Mouse (Mus musculus): ENCODE results near the gene Kxd1. TPM values are rescaled to one million over a fixed set of nuclear protein-coding genes. Genes with fewer than 3 reads are reported as not detected.

The Kxd1 gene
- polyA plus RNA-seq, 1 experiment from 2014 or later, result 47.4 TPM

Other genes starting within 250 kb of the Kxd1 start
- gene Homer3, start 245.1 kb downstream of the Kxd1 start, polyA plus RNA-seq (2014; fragmentation: Nextera tagmentation; extraction: Ambion mirVana), result 48.9 and 52.9 TPM in 2 replicates
- 51.4 and 52.5 TPM in 2 replicates for gene Ddx49, start 225.5 kb downstream of the Kxd1 start, polyA plus RNA-seq (2014; fragmentation: Nextera tagmentation; extraction: Ambion mirVana)
- gene Cope, start 225.4 kb downstream of the Kxd1 start, polyA plus RNA-seq (2014; fragmentation: Nextera tagmentation; extraction: Ambion mirVana), result 220 and 271 TPM in 2 replicates
- 3.9 and 4.0 TPM in 2 replicates for gene Cers1, start 212.2 kb downstream of the Kxd1 start, polyA plus RNA-seq (2014; fragmentation: Nextera tagmentation; extraction: Ambion mirVana)
- 0.22 and 3.1 TPM in 2 replicates for gene Gdf1, start 198.1 kb downstream of the Kxd1 start, polyA plus RNA-seq (2014; fragmentation: Nextera tagmentation; extraction: Ambion mirVana)
- 20.4 and 21.0 TPM in 2 replicates for gene Upf1, start 174.7 kb downstream of the Kxd1 start, polyA plus RNA-seq (2014; fragmentation: Nextera tagmentation; extraction: Ambion mirVana)
- 0.17 TPM in 1 of 2 replicates, not detected in the other for gene Comp, start 154.4 kb downstream of the Kxd1 start, polyA plus RNA-seq (2014; fragmentation: Nextera tagmentation; extraction: Ambion mirVana)
- gene Crtc1, start 88.4 kb downstream of the Kxd1 start, polyA plus RNA-seq (2014; fragmentation: Nextera tagmentation; extraction: Ambion mirVana), result 10.2 and 11.8 TPM in 2 replicates
- gene Klhl26, start 51.0 kb downstream of the Kxd1 start, polyA plus RNA-seq (2014; fragmentation: Nextera tagmentation; extraction: Ambion mirVana), result 15.4 and 17.9 TPM in 2 replicates
- gene Tmem59l, start 40.6 kb downstream of the Kxd1 start, polyA plus RNA-seq (2014; fragmentation: Nextera tagmentation; extraction: Ambion mirVana), result 25.4 and 25.7 TPM in 2 replicates
- gene Crlf1, start 34.8 kb downstream of the Kxd1 start, polyA plus RNA-seq (2014; fragmentation: Nextera tagmentation; extraction: Ambion mirVana), result 63.8 and 64.7 TPM in 2 replicates
- 126 and 140 TPM in 2 replicates for gene Rex1bd, start 21.2 kb downstream of the Kxd1 start, polyA plus RNA-seq (2014; fragmentation: Nextera tagmentation; extraction: Ambion mirVana)
- 783 and 884 TPM in 2 replicates for gene Uba52, start 17.2 kb downstream of the Kxd1 start, polyA plus RNA-seq (2014; fragmentation: Nextera tagmentation; extraction: Ambion mirVana)
- gene Fkbp8, start 232 bp downstream of the Kxd1 start, polyA plus RNA-seq (2014; fragmentation: Nextera tagmentation; extraction: Ambion mirVana), result 175 and 196 TPM in 2 replicates
- gene Ell, start 11.5 kb upstream of the Kxd1 start, polyA plus RNA-seq (2014; fragmentation: Nextera tagmentation; extraction: Ambion mirVana), result 15.3 and 16.1 TPM in 2 replicates
- gene Isyna1, start 66.4 kb upstream of the Kxd1 start, polyA plus RNA-seq (2014; fragmentation: Nextera tagmentation; extraction: Ambion mirVana), result 79.0 and 87.9 TPM in 2 replicates
- 108 and 123 TPM in 2 replicates for gene Ssbp4, start 80.9 kb upstream of the Kxd1 start, polyA plus RNA-seq (2014; fragmentation: Nextera tagmentation; extraction: Ambion mirVana)
- 0.32 and 0.98 TPM in 2 replicates for gene Lrrc25, start 88.2 kb upstream of the Kxd1 start, polyA plus RNA-seq (2014; fragmentation: Nextera tagmentation; extraction: Ambion mirVana)
- gene Gdf15, start 104.5 kb upstream of the Kxd1 start, polyA plus RNA-seq (2014; fragmentation: Nextera tagmentation; extraction: Ambion mirVana), result 0.20 TPM in 1 of 2 replicates, not detected in the other
- 59.8 and 71.3 TPM in 2 replicates for gene Pgpep1, start 132.4 kb upstream of the Kxd1 start, polyA plus RNA-seq (2014; fragmentation: Nextera tagmentation; extraction: Ambion mirVana)
- 323 and 334 TPM in 2 replicates for gene Lsm4, start 145.3 kb upstream of the Kxd1 start, polyA plus RNA-seq (2014; fragmentation: Nextera tagmentation; extraction: Ambion mirVana)
- 94.2 and 104 TPM in 2 replicates for gene Jund, start 171.0 kb upstream of the Kxd1 start, polyA plus RNA-seq (2014; fragmentation: Nextera tagmentation; extraction: Ambion mirVana)
- not detected in 2 replicates for gene Iqcn, start 175.5 kb upstream of the Kxd1 start, polyA plus RNA-seq (2014; fragmentation: Nextera tagmentation; extraction: Ambion mirVana)
- gene Gm3336, start 190.6 kb upstream of the Kxd1 start, polyA plus RNA-seq (2014; fragmentation: Nextera tagmentation; extraction: Ambion mirVana), result not detected in 2 replicates
- 0.06 and 0.20 TPM in 2 replicates for gene Pde4c, start 195.8 kb upstream of the Kxd1 start, polyA plus RNA-seq (2014; fragmentation: Nextera tagmentation; extraction: Ambion mirVana)
- 24.8 and 31.6 TPM in 2 replicates for gene Rab3a, start 226.7 kb upstream of the Kxd1 start, polyA plus RNA-seq (2014; fragmentation: Nextera tagmentation; extraction: Ambion mirVana)
- 25.8 and 33.5 TPM in 2 replicates for gene Mpv17l2, start 233.0 kb upstream of the Kxd1 start, polyA plus RNA-seq (2014; fragmentation: Nextera tagmentation; extraction: Ambion mirVana)
- 30.1 and 33.4 TPM in 2 replicates for gene Pik3r2, start 248.8 kb upstream of the Kxd1 start, polyA plus RNA-seq (2014; fragmentation: Nextera tagmentation; extraction: Ambion mirVana)